Mouse (Mus musculus) CH12.LX (cell line): ENCODE data around the gene Plpp3.

Experiments used
- CTCF ChIP-seq, 2 experiments: IDR thresholded peaks in 1 of 2; conservative IDR thresholded peaks in 1 of 2; 2 replicates each; pipeline ENCODE4 v1.5.1; 2011 to 2012; ENCODE audit warnings: low read depth in 2 of 2, low read length in 2 of 2, improper control_type of control experiment in 1 of 2, inconsistent platforms in 1 of 2, mild to moderate bottlenecking in 1 of 2, moderate library complexity in 1 of 2
- POLR2A ChIP-seq: IDR thresholded peaks from 2 replicates; pipeline ENCODE4 v1.6.1; 2011; ENCODE audit warnings: low read depth, mild to moderate bottlenecking, improper control_type of control experiment, low read length

DNA sequence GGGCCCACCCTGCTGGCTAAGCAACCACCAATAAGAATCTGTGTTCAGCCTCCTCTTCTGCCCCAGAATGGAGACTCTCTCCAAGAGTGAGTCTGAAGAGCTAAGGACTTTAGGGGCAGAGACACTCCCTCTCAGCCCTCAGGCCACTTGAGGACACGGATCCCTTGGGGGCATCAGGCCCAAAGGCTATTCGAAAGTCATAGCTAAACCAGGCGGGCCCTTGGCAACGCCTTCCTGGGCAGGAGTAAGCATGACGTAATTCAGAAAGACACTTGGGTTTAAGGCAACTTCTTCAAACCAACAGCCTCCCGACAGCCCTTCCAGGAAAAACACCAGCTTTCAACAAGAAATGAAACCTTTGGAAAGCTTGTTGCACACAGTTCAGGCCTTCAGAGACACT is 114.0 kb downstream of the Plpp3 start:
- TF ChIP-seq POLR2A (no peak), CTCF (conservative IDR thresholded peaks at IDR 0.05 in 1 of 2, IDR thresholded peaks at IDR 0.05 in 1 of 2; ENCODE audit: low read depth in 2 of 2, low read length in 2 of 2) (no peak)
